Mouse (Mus musculus): ENCODE results near the gene Pabpn1l. TPM values are rescaled to one million over a fixed set of nuclear protein-coding genes. Genes with fewer than 3 reads are reported as not detected.

The Pabpn1l gene
- polyA plus RNA-seq, 1 experiment from 2014 or later, result not detected

DNA sequence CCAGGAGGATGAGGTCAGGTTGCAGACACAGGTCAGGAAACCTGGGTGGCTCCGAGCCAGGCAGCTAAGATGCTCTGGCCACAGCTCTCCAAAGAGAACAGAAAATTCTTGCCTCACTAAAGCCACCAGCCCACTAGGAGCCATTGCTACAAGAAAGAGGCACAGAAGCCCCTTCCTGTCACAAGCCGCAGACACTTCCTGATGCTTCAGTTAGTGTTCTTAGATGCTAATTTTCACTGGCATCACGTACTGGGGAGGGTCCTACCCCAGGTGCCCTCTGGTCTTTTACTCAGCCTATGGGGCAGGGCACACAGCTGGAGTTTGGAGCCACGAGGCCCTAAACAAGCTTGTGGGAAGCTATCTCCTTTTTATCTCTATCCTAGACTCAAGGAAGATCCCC, 26.5 kb downstream of the Pabpn1l start:
- Histone ChIP-seq H3K9me3 (ENCODE audit: control insufficient read depth, low read length) (no peaks in the 10 kb centered on the region), H3K27ac (replicated peaks in 1 of 2; ENCODE audit: control insufficient read depth in 1 of 2, insufficient read depth in 1 of 2, low read depth in 2 of 2, low read length in 2 of 2) (no peak overlapping the region), H3K36me3 (ENCODE audit: control insufficient read depth, insufficient read depth, low read length) (peaks cover 27% of the 10 kb centered on the region), H3K4me1 (ENCODE audit: control insufficient read depth in 2 of 2, insufficient read depth in 2 of 2, low read length in 2 of 2) (peaks cover 0 to 2% of the 10 kb centered on the region in 2 experiments; a peak in 1 of 4 replicates), H3K4me3 (ENCODE audit: control insufficient read depth in 1 of 2, insufficient read depth in 1 of 2, low read depth in 1 of 2, low read length in 2 of 2) (no peak overlapping the region), H3K9ac (ENCODE audit: low read length) (no peak overlapping the region), H3K27me3 (ENCODE audit: control insufficient read depth, insufficient read depth, low read length) (no peaks in the 10 kb centered on the region), H3K4me2 (ENCODE audit: low read length) (no peak overlapping the region)
- WGBS, result 49% methylated on average over 4 of the region's 4 CpGs
- ATAC-seq (ENCODE audit: insufficient number of reproducible peaks, insufficient read depth, low FRiP score, low read depth), result no peak

DNA sequence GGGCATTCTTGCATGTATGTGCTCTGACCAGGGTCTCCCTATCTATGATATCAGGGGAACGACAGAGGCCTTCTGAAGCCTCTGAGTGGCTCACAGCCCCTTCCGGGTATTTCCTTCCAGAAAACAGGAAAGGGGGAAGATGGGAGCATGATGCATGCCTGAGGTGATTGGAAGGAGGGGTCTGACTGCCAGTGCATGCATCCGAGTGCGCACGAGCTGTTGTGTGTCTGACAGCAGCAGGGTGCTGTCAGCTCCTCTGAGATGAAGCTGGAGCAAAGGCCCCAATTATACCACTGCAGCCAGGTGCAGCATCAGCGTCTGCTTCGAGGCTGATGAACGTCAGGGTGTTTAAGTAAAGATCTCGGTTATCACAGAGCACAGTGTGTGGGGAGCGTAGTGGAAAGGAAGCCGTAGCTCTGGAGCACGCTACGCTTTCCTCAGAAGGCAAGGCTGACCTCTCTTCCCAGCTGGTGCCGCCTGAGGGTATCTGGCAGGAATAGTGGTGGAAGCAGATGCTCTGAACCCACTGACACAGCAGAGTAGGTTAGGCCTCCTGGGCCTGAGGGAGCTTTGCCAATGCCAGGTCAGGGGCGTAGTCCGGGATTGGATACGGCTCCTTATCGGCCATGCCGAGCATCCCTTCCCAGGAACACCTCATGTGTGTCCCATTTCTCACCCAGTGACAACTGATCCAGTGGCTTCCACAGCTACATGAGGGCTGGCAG, 28.6 kb downstream of the Pabpn1l start:
- H3K9ac ChIP-seq (ENCODE audit: low read length), result no peak overlapping the region; the same call in 1 of the 2 replicates

DNA sequence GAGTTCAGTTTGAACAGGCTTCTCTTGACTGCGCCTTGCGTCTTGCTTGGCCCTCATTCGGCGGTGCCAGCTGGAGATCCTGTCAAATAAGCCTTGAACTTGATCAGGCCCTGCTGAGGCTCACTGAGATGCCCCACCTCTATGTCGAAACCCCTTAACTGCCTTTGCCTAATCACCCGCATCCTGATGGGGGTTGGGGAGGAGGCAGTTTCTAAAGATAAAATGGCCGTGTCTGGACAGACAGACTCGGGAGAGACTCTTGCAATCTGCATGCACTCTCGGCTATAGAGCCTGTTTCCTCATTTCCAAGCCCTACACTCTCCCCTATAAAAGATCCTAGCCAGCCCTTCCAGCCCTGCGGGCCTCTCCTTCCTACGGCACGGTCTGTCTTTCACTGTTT, 29.3 kb downstream of the Pabpn1l start:
- H3K9ac ChIP-seq (ENCODE audit: low read length), result no peak overlapping the region; the same call in 1 of the 2 replicates
- 59% methylated on average over 12 of the region's 12 CpGs for WGBS
- no peak overlapping the region for H3K4me3 ChIP-seq (ENCODE audit: control insufficient read depth in 1 of 2, insufficient read depth in 1 of 2, low read depth in 1 of 2, low read length in 2 of 2)
- H3K4me2 ChIP-seq (ENCODE audit: low read length), result no peak overlapping the region
- H3K27me3 ChIP-seq (ENCODE audit: control insufficient read depth, insufficient read depth, low read length), result no peaks in the 10 kb centered on the region
- peaks cover 0 to 2% of the 10 kb centered on the region in 2 experiments; a peak in 1 of 4 replicates for H3K4me1 ChIP-seq (ENCODE audit: control insufficient read depth in 2 of 2, insufficient read depth in 2 of 2, low read length in 2 of 2)
- H3K36me3 ChIP-seq (ENCODE audit: control insufficient read depth, insufficient read depth, low read length), result peaks cover 21% of the 10 kb centered on the region
- no peak for ATAC-seq (ENCODE audit: insufficient number of reproducible peaks, insufficient read depth, low FRiP score, low read depth)
- no peaks in the 10 kb centered on the region for H3K9me3 ChIP-seq (ENCODE audit: control insufficient read depth, low read length)
- H3K27ac ChIP-seq (replicated peaks in 1 of 2; ENCODE audit: control insufficient read depth in 1 of 2, insufficient read depth in 1 of 2, low read depth in 2 of 2, low read length in 2 of 2), result no peak overlapping the region

More for the DNA sequence above, 28.6 kb downstream of the Pabpn1l start:
- Histone ChIP-seq H3K27me3 (ENCODE audit: control insufficient read depth, insufficient read depth, low read length) (no peaks in the 10 kb centered on the region), H3K27ac (replicated peaks in 1 of 2; ENCODE audit: control insufficient read depth in 1 of 2, insufficient read depth in 1 of 2, low read depth in 2 of 2, low read length in 2 of 2) (no peak overlapping the region), H3K4me3 (ENCODE audit: control insufficient read depth in 1 of 2, insufficient read depth in 1 of 2, low read depth in 1 of 2, low read length in 2 of 2) (no peak overlapping the region), H3K4me1 (ENCODE audit: control insufficient read depth in 2 of 2, insufficient read depth in 2 of 2, low read length in 2 of 2) (peaks cover 0 to 2% of the 10 kb centered on the region in 2 experiments; a peak in 1 of 4 replicates), H3K36me3 (ENCODE audit: control insufficient read depth, insufficient read depth, low read length) (peaks cover 24% of the 10 kb centered on the region), H3K9me3 (ENCODE audit: control insufficient read depth, low read length) (no peaks in the 10 kb centered on the region), H3K4me2 (ENCODE audit: low read length) (no peak overlapping the region)
- WGBS, result 66% methylated on average over 19 of the region's 19 CpGs
- no peak for ATAC-seq (ENCODE audit: insufficient number of reproducible peaks, insufficient read depth, low FRiP score, low read depth)

DNA sequence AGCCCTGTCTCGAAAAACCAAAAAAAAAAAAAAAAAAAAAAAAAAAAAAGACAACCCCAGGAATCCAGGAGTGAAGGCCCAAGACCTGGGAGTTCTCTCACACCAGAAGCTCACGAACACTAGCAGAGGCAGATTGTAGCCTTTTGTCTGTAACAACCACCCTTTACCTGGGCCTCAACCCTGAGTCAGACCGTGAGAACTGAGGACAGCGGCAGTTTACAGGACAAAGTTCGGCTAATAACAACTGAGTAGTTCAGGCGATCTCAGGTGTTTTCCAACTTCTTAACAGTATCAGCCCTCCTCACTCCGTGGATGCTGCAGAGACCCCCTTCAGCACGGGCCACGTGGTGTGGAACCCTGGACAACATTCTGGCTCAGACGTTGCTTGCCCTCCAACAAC, 35.8 kb downstream of the Pabpn1l start:
- Histone ChIP-seq H3K4me2 (ENCODE audit: low read length) (no peak overlapping the region), H3K36me3 (ENCODE audit: control insufficient read depth, insufficient read depth, low read length) (no peaks in the 10 kb centered on the region), H3K4me1 (ENCODE audit: control insufficient read depth in 2 of 2, insufficient read depth in 2 of 2, low read length in 2 of 2) (peaks cover 0 to 4% of the 10 kb centered on the region in 2 experiments; a peak in 2 of 4 replicates), H3K9me3 (ENCODE audit: control insufficient read depth, low read length) (no peaks in the 10 kb centered on the region), H3K27ac (replicated peaks in 1 of 2; ENCODE audit: control insufficient read depth in 1 of 2, insufficient read depth in 1 of 2, low read depth in 2 of 2, low read length in 2 of 2) (no peak overlapping the region), H3K4me3 (ENCODE audit: control insufficient read depth in 1 of 2, insufficient read depth in 1 of 2, low read depth in 1 of 2, low read length in 2 of 2) (no peak overlapping the region), H3K27me3 (ENCODE audit: control insufficient read depth, insufficient read depth, low read length) (no peaks in the 10 kb centered on the region), H3K9ac (ENCODE audit: low read length) (no peak overlapping the region)
- WGBS, result 86% methylated on average over 10 of the region's 10 CpGs
- ATAC-seq (ENCODE audit: insufficient number of reproducible peaks, insufficient read depth, low FRiP score, low read depth), result no peak

DNA sequence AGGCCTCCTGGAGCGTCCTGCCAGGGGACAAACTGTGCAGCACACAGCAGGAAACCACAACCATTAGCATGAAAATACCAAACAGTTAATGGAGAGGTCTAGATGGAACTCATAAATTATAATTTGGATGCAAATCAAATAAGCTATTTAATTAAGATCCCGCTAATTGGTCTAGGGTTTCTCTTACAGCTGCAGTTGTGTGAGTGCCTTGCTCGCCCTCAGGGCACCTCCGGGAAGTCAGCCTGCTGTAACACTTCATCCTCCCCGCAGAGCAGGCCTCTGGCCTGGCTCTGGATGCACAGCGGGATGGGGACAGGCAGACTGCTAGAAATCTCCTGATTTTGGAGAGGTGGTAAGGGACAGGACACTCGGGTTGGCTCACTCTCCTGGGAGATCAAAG, 36.4 kb downstream of the Pabpn1l start:
- ATAC-seq (ENCODE audit: insufficient number of reproducible peaks, insufficient read depth, low FRiP score, low read depth), result no peak
- Histone ChIP-seq H3K4me1 (ENCODE audit: control insufficient read depth in 2 of 2, insufficient read depth in 2 of 2, low read length in 2 of 2) (peaks cover 0 to 4% of the 10 kb centered on the region in 2 experiments; a peak in 2 of 4 replicates), H3K9me3 (ENCODE audit: control insufficient read depth, low read length) (no peaks in the 10 kb centered on the region), H3K36me3 (ENCODE audit: control insufficient read depth, insufficient read depth, low read length) (no peaks in the 10 kb centered on the region), H3K4me3 (ENCODE audit: control insufficient read depth in 1 of 2, insufficient read depth in 1 of 2, low read depth in 1 of 2, low read length in 2 of 2) (no peak overlapping the region), H3K27ac (replicated peaks in 1 of 2; ENCODE audit: control insufficient read depth in 1 of 2, insufficient read depth in 1 of 2, low read depth in 2 of 2, low read length in 2 of 2) (no peak overlapping the region), H3K9ac (ENCODE audit: low read length) (no peak overlapping the region), H3K27me3 (ENCODE audit: control insufficient read depth, insufficient read depth, low read length) (no peaks in the 10 kb centered on the region), H3K4me2 (ENCODE audit: low read length) (no peak overlapping the region)
- 79% methylated on average over 7 of the region's 7 CpGs for WGBS

DNA sequence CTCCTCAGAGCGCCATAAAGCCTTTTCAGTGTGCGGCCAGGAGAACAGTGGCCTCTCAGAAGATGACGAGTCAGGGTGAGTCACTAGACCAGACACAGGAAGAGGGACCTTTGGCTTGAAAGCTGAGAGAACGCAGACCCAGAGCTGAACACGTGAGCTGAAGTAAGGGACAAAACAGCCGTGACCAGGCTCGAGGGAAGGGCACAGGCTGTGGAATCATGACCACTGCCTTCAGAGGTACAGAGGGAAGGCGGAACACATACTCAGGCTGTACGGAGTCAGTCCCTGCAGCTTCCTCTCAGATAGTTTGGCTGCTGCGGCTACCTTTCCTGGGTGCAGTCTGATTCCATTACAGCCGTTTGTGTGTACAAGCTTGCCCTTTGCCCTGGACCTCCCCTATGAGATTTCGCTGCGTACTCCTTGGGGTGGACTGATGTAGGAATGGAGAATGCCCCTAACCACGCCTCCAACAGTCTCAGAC, 37.1 kb downstream of the Pabpn1l start:
- Histone ChIP-seq H3K4me1 (ENCODE audit: control insufficient read depth in 2 of 2, insufficient read depth in 2 of 2, low read length in 2 of 2) (peaks cover 0 to 4% of the 10 kb centered on the region in 2 experiments; a peak in 2 of 4 replicates), H3K4me3 (ENCODE audit: control insufficient read depth in 1 of 2, insufficient read depth in 1 of 2, low read depth in 1 of 2, low read length in 2 of 2) (no peak overlapping the region), H3K36me3 (ENCODE audit: control insufficient read depth, insufficient read depth, low read length) (no peaks in the 10 kb centered on the region), H3K27me3 (ENCODE audit: control insufficient read depth, insufficient read depth, low read length) (no peaks in the 10 kb centered on the region), H3K9ac (ENCODE audit: low read length) (no peak overlapping the region), H3K27ac (replicated peaks in 1 of 2; ENCODE audit: control insufficient read depth in 1 of 2, insufficient read depth in 1 of 2, low read depth in 2 of 2, low read length in 2 of 2) (no peak overlapping the region), H3K9me3 (ENCODE audit: control insufficient read depth, low read length) (no peaks in the 10 kb centered on the region), H3K4me2 (ENCODE audit: low read length) (no peak overlapping the region)
- WGBS, result 51% methylated on average over 14 of the region's 14 CpGs
- no peak for ATAC-seq (ENCODE audit: insufficient number of reproducible peaks, insufficient read depth, low FRiP score, low read depth)

DNA sequence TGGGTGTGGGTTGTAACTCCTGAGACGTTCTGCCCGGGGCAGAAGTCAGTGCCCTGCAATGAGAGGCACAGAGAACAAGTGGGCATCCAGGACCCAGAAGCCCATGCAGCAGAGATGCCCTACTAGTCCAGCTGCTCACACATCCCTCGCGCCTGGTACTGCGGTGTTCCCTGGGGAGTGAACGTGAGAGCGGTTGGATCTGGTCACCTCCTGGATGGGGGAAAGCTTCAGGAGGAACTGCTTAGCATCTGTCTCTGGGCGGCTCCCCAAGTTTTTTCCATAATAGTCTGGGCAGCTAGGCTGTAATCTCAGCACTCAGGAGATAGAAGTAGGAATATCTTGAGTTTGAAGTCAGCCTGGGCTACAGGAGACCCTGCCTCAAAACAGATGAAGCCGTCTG, 37.6 kb downstream of the Pabpn1l start:
- H3K9ac ChIP-seq (ENCODE audit: low read length), result no peak overlapping the region
- ATAC-seq (ENCODE audit: insufficient number of reproducible peaks, insufficient read depth, low FRiP score, low read depth), result no peak
- whole genome bisulfite sequencing, result 67% methylated on average over 9 of the region's 9 CpGs

More for the DNA sequence above, 37.6 kb downstream of the Pabpn1l start:
- H3K27ac ChIP-seq (replicated peaks in 1 of 2; ENCODE audit: control insufficient read depth in 1 of 2, insufficient read depth in 1 of 2, low read depth in 2 of 2, low read length in 2 of 2), result no peak overlapping the region
- no peaks in the 10 kb centered on the region for H3K36me3 ChIP-seq (ENCODE audit: control insufficient read depth, insufficient read depth, low read length)
- H3K4me3 ChIP-seq (ENCODE audit: control insufficient read depth in 1 of 2, insufficient read depth in 1 of 2, low read depth in 1 of 2, low read length in 2 of 2), result no peak overlapping the region
- no peaks in the 10 kb centered on the region for H3K9me3 ChIP-seq (ENCODE audit: control insufficient read depth, low read length)
- no peaks in the 10 kb centered on the region for H3K27me3 ChIP-seq (ENCODE audit: control insufficient read depth, insufficient read depth, low read length)
- no peak overlapping the region for H3K4me2 ChIP-seq (ENCODE audit: low read length)
- H3K4me1 ChIP-seq (ENCODE audit: control insufficient read depth in 2 of 2, insufficient read depth in 2 of 2, low read length in 2 of 2), result peaks cover 0 to 4% of the 10 kb centered on the region in 2 experiments; a peak in 2 of 4 replicates
